13 mouse cellular contexts compared by ENCODE assay signal in genomic region chr16:70654429-70655081, GRCm38 (mm10).
A peak's percentile ranks its signal among the peaks of the same experiment; 100 is the strongest.
DNase-seq lines count a peak whose midpoint lies in the region; ATAC-seq and TF ChIP-seq lines count a peak whose summit lies in the region.
"Had no signal": no experiment of that assay in that cellular context is flagged by ENCODE, and none has a peak within 500 bp of the region (broad histone marks: within the 10 kb centered on the region; RNA-seq: fewer than 3 reads in every experiment).

No protein-coding gene starts in this region.

- no peaks in the 10 kb centered on the region for H3K36me3 ChIP-seq in lung, postnatal 0 days (ENCODE audit: insufficient read depth, low read length)
- no peaks in the 10 kb centered on the region for H3K36me3 ChIP-seq in forebrain, embryonic 14.5 days (ENCODE audit: control insufficient read depth, insufficient read depth, low read length)
- H3K36me3 ChIP-seq: liver, embryonic 15.5 days had no signal

- H3K27me3 ChIP-seq in lung, postnatal 0 days (replicated peaks; ENCODE audit: insufficient read depth, low read length) = no peaks in the 10 kb centered on the region
- no peaks in the 10 kb centered on the region for H3K27me3 ChIP-seq in forebrain, embryonic 14.5 days (replicated peaks; ENCODE audit: control insufficient read depth, insufficient read depth, low read length)
- H3K27me3 ChIP-seq: liver, embryonic 15.5 days had no signal

- TF ChIP-seq EP300 in lung, postnatal 0 days (IDR thresholded peaks at IDR 0.05) = no peak

- peak; percentile 88 for ATAC-seq in frontal cortex, adult (ENCODE audit: low TSS enrichment)
- no peak for ATAC-seq in lung, postnatal 0 days
- peak; percentile 63; the same call in 1 of the 2 replicates for ATAC-seq in forebrain, embryonic 14.5 days

- TF ChIP-seq CTCF in lung, postnatal 0 days (IDR thresholded peaks at IDR 0.05) = peak; percentile 33

- no peak overlapping the region for H3K4me3 ChIP-seq in lung, postnatal 0 days (ENCODE audit: low read depth, low read length)
- H3K4me3 ChIP-seq in forebrain, embryonic 14.5 days (ENCODE audit: low read depth, low read length) = no peak overlapping the region
- H3K4me3 ChIP-seq: erythroblast, embryonic 14.5 days; liver, embryonic 15.5 days had no signal

- no peak overlapping the region for H3K27ac ChIP-seq in lung, postnatal 0 days (ENCODE audit: low read length)
- no peak overlapping the region for H3K27ac ChIP-seq in forebrain, embryonic 14.5 days (ENCODE audit: low read depth, low read length)
- H3K27ac ChIP-seq: liver, embryonic 15.5 days had no signal

- H3K4me2 ChIP-seq in lung, postnatal 0 days (replicated peaks; ENCODE audit: low read depth, low read length) = no peak overlapping the region
- H3K4me2 ChIP-seq in forebrain, embryonic 14.5 days (ENCODE audit: low read length) = no peak overlapping the region
- H3K4me2 ChIP-seq: liver, embryonic 15.5 days had no signal

- no peaks in the 10 kb centered on the region for H3K9me3 ChIP-seq in lung, postnatal 0 days (ENCODE audit: low read length)
- no peaks in the 10 kb centered on the region for H3K9me3 ChIP-seq in forebrain, embryonic 14.5 days (replicated peaks; ENCODE audit: control insufficient read depth, low read length)
- H3K9me3 ChIP-seq: liver, embryonic 15.5 days had no signal

- DNase-seq in frontal cortex, postnatal 10 days (ENCODE audit: low spot score in 2 of 2) = no peak
- peak; percentile 28 for DNase-seq in lung, postnatal 0 days (ENCODE audit: low spot score)
- no peak for DNase-seq in lung, adult 18-20 months
- DNase-seq in forebrain, embryonic 14.5 days (ENCODE audit: low spot score) = peak; percentile 74
- DNase-seq in retina, postnatal 1 day = peak; percentile 33
- no peak for DNase-seq in lung, postnatal 10 days
- no peak for DNase-seq in right cerebral cortex, adult 18-20 months
- DNase-seq: heart, postnatal 36 days; kidney, postnatal 10 days; thymus, adult 18-20 months had no signal

- no peak overlapping the region for H3K9ac ChIP-seq in lung, postnatal 0 days (replicated peaks; ENCODE audit: low read depth)
- no peak overlapping the region for H3K9ac ChIP-seq in forebrain, embryonic 14.5 days (ENCODE audit: low read length)
- H3K9ac ChIP-seq: liver, embryonic 15.5 days had no signal

- WGBS in lung, postnatal 0 days = 60% methylated on average over 6 of the region's 6 CpGs
- 42% methylated on average over 6 of the region's 6 CpGs for WGBS in forebrain, embryonic 14.5 days

- H3K4me1 ChIP-seq in lung, postnatal 0 days (ENCODE audit: insufficient read depth, low read depth, low read length) = no peaks in the 10 kb centered on the region
- no peaks in the 10 kb centered on the region for H3K4me1 ChIP-seq in forebrain, embryonic 14.5 days (ENCODE audit: control insufficient read depth, insufficient read depth, low read length)
- H3K4me1 ChIP-seq: liver, embryonic 15.5 days had no signal

Comparison
In these comparisons a context has a peak if more than half of its experiments do, and no peak if none do; other contexts are left out.
1. DNase-seq: peak in lung, postnatal 0 days (single experiment), forebrain, embryonic 14.5 days (single experiment) and retina, postnatal 1 day (single experiment); none in frontal cortex, postnatal 10 days (0 of 2), lung, adult 18-20 months (0 of 2), lung, postnatal 10 days (single experiment) and right cerebral cortex, adult 18-20 months (single experiment).